Mouse (Mus musculus): ENCODE measurements around the gene Prtn3.

Gene Prtn3

GRCm38 (mm10) chr10:79874290-79874862 is at the start of gene Prtn3, which contains the start of gene Plppr3:
Gene Prtn3 (plus strand): TSS chr10:79874476.
Gene Plppr3 (minus strand): TSS chr10:79874634.
- peak; percentile 68 for DNase-seq (ENCODE audit: low read depth, low spot score)

GRCm38 (mm10) chr10:79831583-79831982 is 42.7 kb upstream of the Prtn3 start:
- no peak for DNase-seq (ENCODE audit: low read depth, low spot score)

- no peak for DNase-seq (ENCODE audit: low read depth, low spot score)
These were observed 42.1 kb upstream of the Prtn3 start for GRCm38 (mm10) chr10:79832026-79832785.

GRCm38 (mm10) chr10:79832786-79833181 is 41.5 kb upstream of the Prtn3 start:
- no peak for DNase-seq (ENCODE audit: low read depth, low spot score)

- DNase-seq (ENCODE audit: low read depth, low spot score) = peak; percentile 86
These were observed 39.4 kb upstream of the Prtn3 start for GRCm38 (mm10) chr10:79834769-79835398.

GRCm38 (mm10) chr10:79836918-79837317 is 37.4 kb upstream of the Prtn3 start:
- no peak for DNase-seq (ENCODE audit: low read depth, low spot score)

GRCm38 (mm10) chr10:79838151-79838550 is 36.1 kb upstream of the Prtn3 start:
- no peak for DNase-seq (ENCODE audit: low read depth, low spot score)

- DNase-seq (ENCODE audit: low read depth, low spot score) = no peak
These were observed 34.2 kb upstream of the Prtn3 start for GRCm38 (mm10) chr10:79840091-79840490.

- DNase-seq (ENCODE audit: low read depth, low spot score) = peak; percentile 94
These were observed 33.4 kb upstream of the Prtn3 start for GRCm38 (mm10) chr10:79840644-79841551.

GRCm38 (mm10) chr10:79842322-79842721 is 32.0 kb upstream of the Prtn3 start:
- DNase-seq (ENCODE audit: low read depth, low spot score) = no peak

- DNase-seq (ENCODE audit: low read depth, low spot score) = no peak
These were observed 30.8 kb upstream of the Prtn3 start for GRCm38 (mm10) chr10:79843476-79843875.

GRCm38 (mm10) chr10:79846553-79846952 is 27.7 kb upstream of the Prtn3 start:
- no peak for DNase-seq (ENCODE audit: low read depth, low spot score)

- DNase-seq (ENCODE audit: low read depth, low spot score) = no peak
These were observed 24.2 kb upstream of the Prtn3 start for GRCm38 (mm10) chr10:79849941-79850628.

- no peak for DNase-seq (ENCODE audit: low read depth, low spot score)
These were observed 22.6 kb upstream of the Prtn3 start for GRCm38 (mm10) chr10:79851653-79852052.

GRCm38 (mm10) chr10:79852107-79852789 is 22.0 kb upstream of the Prtn3 start:
- no peak for DNase-seq (ENCODE audit: low read depth, low spot score)

GRCm38 (mm10) chr10:79852827-79853226 is 21.4 kb upstream of the Prtn3 start:
- DNase-seq (ENCODE audit: low read depth, low spot score) = no peak

- peak; percentile 76 for DNase-seq (ENCODE audit: low read depth, low spot score)
These were observed 20.9 kb upstream of the Prtn3 start for GRCm38 (mm10) chr10:79853392-79853791.

- DNase-seq (ENCODE audit: low read depth, low spot score) = peak; percentile 100
These were observed 20.1 kb upstream of the Prtn3 start, which contains the start of gene Ptbp1 for GRCm38 (mm10) chr10:79853860-79854795. Gene Ptbp1 (plus strand): TSS chr10:79854427.
